Mouse (Mus musculus) monocyte, adult 2 months (primary cell): Measurements from ENCODE around the gene Slc32a1.

Experiments used
- DNase-seq, 2 experiments: peaks; one replicate each; pipeline ENCODE4 v3.0.0; 2022; ENCODE audit warnings: low spot score in 2 of 2, low read depth in 1 of 2

The Slc32a1 gene

DNA sequence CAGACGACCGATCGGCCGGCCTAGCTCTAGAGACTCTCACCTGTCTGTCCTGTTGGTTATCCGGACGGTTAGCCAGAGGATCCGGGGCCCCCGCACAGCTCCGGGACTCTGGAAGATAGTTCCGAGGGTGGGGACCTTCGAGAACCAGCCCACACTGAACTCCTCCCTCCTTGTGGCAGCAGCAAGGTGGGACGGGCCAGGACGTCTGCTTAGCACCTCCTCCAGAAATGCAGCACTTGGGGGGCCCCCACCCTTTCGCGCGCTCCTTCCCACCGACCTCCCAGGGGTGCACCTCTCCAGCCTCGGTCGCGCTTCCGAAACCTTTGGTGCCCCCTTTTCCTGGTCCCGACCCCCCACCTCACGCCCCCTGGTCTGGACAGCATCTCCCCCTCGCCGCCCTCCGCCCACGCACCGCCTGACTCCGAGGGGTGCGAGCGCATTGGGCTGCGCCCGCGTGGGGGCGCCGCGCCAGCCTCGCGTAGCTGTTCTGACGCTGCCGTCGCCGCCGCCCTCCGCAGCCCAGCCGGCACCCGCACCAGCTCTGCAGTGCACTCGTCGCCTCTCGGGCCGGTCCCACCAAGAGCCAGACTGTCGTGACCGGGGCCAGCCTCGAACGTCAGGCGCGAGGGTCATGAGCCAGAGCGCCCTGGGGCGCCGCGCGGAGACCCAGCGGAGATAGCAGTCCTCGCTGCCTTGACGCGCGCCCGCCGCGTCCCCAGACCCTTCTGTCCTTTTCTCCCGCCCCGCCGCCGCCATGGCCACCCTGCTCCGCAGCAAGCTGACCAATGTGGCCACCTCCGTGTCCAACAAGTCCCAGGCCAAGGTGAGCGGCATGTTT, at the start of gene Slc32a1:
Gene Slc32a1, plus strand, starts transcription at position 280 of the 838 bp plus-strand sequence.
- no peak for DNase-seq

DNA sequence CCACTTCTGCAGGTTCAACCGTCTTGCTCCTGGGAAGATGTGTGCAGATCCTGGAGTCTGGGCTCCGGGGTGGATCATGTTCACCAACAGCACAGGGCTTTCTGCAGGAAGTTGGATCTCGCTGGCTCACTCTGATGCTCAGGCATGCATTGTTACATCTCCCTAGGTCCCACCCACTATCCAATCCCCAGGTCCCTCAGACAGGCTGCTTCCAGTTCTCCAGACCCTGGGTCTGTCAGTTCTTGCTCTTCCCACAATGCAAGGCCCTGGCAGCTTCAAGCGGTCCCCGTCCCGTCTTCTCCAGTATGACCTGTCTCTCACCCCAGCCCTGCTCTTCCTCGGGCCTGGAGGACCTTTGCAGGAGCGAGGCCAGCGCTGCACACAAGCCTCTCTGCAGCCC, 49.8 kb upstream of the Slc32a1 start:
- no peak for DNase-seq

GRCm38 (mm10) chr2:158561371-158562144, 49.0 kb upstream of the Slc32a1 start:
- no peak for DNase-seq

GRCm38 (mm10) chr2:158570421-158571081, 40.0 kb upstream of the Slc32a1 start:
- no peak for DNase-seq

GRCm38 (mm10) chr2:158579979-158580378, 30.6 kb upstream of the Slc32a1 start:
- DNase-seq = no peak

- no peak for DNase-seq
These were observed 25.8 kb upstream of the Slc32a1 start for GRCm38 (mm10) chr2:158584621-158585358.

GRCm38 (mm10) chr2:158588524-158589271, 21.9 kb upstream of the Slc32a1 start:
- no peak for DNase-seq

DNA sequence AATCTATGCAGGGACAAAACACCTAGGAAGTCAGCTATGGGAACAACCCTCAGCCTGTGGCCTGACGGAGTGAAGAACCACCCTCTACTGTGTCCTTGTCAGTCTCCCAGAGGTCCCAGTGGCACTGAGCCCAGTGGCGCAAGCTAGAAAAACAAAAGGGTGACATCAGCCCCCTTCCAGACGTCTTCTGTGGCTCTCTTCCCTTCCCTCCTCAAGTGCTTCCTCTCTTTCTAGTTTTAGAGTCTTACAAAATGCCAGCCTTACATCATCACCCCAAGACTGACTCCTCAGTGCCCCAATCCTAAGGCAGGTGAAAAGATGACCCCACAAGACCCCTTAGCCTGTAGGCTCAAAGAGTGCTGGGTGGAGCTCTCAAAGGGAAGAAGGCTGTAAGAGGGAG, 20.1 kb upstream of the Slc32a1 start:
- no peak for DNase-seq

DNA sequence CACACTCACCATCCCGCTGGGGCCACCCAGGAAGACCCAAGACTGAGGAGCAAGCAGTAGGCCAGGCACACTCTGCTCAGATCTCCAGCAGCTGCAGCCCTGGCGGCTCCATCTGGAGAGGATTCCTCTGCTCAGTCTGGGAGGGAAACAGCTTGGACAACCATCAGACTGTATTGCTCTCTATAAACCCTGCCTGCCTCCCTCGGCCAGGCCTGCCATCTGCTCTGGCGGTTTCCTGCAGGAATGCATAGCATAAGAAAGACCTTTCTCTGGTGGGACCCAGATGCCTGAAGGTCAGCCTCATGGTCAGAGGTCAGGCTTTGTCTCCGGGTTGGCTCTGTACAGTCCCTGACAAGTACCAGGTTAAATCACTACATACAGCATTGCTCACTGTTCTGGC, 19.3 kb upstream of the Slc32a1 start:
- no peak for DNase-seq

DNA sequence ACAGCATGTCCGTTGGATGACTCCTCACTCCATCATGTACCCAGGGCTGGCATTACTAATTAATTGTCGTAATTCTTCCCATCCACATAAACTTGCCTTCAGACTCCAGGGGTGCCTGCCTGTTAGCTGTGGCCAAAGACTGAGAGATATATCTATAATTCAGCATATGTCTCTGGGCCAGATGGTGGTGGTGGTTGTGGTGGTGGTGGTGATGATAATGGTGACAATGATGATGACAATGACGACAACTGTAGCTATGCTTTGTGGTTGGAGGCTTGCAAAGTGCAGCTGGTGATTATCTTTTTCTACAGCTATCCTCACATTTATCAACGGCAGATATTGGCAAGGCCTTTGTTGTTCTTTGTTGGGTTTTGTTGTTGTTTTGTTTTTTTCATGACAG, 17.2 kb upstream of the Slc32a1 start:
- DNase-seq = no peak

GRCm38 (mm10) chr2:158595103-158595502, 15.5 kb upstream of the Slc32a1 start:
- no peak for DNase-seq

GRCm38 (mm10) chr2:158595577-158595976, 15.0 kb upstream of the Slc32a1 start:
- no peak for DNase-seq

GRCm38 (mm10) chr2:158596803-158597202, 13.8 kb upstream of the Slc32a1 start:
- DNase-seq = no peak

DNA sequence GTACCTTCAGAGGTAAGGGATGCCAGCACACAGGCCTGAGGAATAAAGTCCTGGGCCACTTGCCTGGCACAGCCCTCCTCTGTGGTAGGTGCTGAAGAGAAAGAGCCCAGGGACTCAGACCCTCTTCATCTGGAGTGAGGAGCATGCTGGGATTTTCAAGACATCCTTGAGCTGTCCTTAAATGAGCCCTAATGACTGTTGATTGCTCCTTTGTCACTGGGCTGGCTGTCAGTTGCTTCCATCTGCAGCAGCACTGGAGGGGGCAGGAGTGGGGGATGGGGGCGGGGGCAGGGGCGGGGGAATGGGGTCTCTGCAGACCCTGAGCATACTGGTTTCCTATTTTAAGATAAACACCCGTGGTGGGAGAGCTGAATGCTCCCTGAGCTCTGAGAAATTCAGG, 10.1 kb upstream of the Slc32a1 start:
- no peak for DNase-seq

DNA sequence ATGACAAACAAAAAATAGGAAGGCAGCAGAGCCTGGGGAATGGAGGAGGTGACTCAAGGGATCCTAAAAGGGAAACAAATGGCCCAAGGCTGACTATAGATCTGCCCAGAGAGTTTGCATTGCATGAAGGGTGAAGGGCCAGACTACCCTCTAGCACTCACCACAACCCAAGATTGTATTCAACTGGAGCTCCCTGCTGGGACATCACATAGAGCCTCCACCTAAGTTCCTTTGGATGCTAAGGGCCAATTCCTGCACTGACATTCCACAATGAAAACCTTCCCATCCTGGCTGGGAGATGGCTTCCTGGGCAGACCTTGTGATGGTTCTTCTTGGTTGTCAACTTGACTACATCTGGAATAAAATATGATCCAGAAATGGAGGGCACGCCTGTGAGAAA, 9.2 kb upstream of the Slc32a1 start:
- DNase-seq = no peak

DNA sequence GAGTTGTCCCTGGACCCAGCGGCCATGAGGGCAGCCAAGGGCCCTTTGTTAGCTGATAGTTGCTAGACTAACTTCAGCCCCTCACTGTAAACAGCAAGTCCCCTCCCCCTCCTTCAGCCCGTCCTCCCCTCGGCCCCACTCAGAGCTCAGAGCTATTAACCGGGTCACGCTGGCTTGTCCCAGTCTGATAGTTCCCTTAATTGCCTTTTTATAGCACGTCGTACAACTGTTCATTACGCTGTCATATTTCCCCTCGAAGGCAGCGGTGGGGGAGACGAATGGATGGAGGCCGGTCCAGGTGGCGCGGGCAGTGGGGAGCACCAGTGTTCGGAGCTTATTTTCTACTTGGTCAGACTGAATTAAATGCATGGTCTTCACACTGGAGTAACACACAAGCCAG, 7.9 kb upstream of the Slc32a1 start:
- no peak for DNase-seq

- no peak for DNase-seq
These were observed 4.0 kb upstream of the Slc32a1 start for GRCm38 (mm10) chr2:158606511-158606964.

DNA sequence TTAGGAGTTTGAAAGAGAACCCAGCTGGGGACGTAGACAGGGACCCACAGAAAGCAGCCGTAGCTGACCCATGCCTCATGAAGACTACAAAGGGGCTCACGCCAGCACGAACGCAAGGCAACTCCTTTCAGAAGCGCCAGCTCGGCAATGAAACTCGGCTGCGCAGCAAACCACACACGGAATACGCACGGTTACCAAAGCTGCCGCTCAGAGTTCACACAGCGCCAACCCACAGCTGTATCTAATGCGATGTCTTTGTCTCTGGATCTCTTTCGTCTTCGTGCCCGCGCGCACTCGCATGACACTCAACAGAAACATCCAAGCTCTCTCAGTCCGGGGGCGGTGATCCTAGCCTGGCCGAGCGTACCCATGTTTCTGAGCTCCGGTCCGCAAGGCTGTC, 886 bp upstream of the Slc32a1 start:
- DNase-seq = no peak

- DNase-seq = no peak
These were observed 756 bp downstream of the Slc32a1 start for GRCm38 (mm10) chr2:158611326-158611719.
